Mouse (Mus musculus): ENCODE data around the gene Cacna1h.

DNA sequence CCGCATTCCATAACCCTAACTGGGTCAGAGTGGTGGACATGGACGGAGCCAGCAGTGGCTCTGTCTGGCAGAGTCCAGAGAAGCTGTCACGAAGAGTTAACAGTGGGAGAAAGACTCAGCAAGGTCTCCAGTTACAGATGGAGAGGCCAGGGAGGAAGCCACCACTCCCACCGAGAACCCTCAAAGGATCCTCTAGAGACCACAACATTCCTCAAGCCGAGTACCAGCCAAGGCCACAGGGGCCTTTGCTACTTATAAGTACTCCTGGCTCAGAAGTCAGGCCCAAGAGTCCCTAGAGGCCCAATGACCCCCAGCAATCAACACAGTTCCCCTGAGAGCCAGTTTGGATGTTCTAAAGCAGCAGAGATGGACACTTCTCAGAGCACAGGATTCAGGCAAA lies 4.3 kb downstream of the Cacna1h start:
- TF ChIP-seq EP300 (IDR thresholded peaks at IDR 0.05) (no peak), CTCF (IDR thresholded peaks at IDR 0.05) (no peak)

Data from lung, postnatal 0 days (tissue).